Mouse (Mus musculus) gastrocnemius, postnatal 10 days (tissue): ENCODE results near the gene Gm27021. TPM values are rescaled to one million over a fixed set of nuclear protein-coding genes. Genes with fewer than 3 reads are reported as not detected.

ENCODE experiments used
- DNase-seq: peaks from one replicate; pipeline ENCODE4 v3.0.0; 2021; ENCODE audit warnings: mixed read lengths
- total RNA-seq, 2 experiments: library from RNA; stranded (reverse); gene quantifications; 2 replicates each; pipeline ENCODE4 v1.2.3; 2021

Gm27021 gene
- total RNA-seq, 2 experiments from 2014 or later = not detected

GRCm38 (mm10) chr8:120685591-120685990 lies 17.7 kb upstream of the Gm27021 start:
- no peak for DNase-seq

GRCm38 (mm10) chr8:120685097-120685496 lies 17.2 kb upstream of the Gm27021 start:
- peak; percentile 44 for DNase-seq

- DNase-seq = no peak
Measured at GRCm38 (mm10) chr8:120684082-120684481, 16.2 kb upstream of the Gm27021 start.

- peak; percentile 78 for DNase-seq
Measured at GRCm38 (mm10) chr8:120683602-120684001, 15.7 kb upstream of the Gm27021 start.

GRCm38 (mm10) chr8:120681113-120681512 lies 13.2 kb upstream of the Gm27021 start:
- no peak for DNase-seq

- peak; percentile 56 for DNase-seq
Measured at GRCm38 (mm10) chr8:120680405-120680804, 12.5 kb upstream of the Gm27021 start.

- DNase-seq = no peak
Measured at GRCm38 (mm10) chr8:120679629-120680387, 11.9 kb upstream of the Gm27021 start.

GRCm38 (mm10) chr8:120678447-120678846 lies 10.6 kb upstream of the Gm27021 start:
- peak; percentile 94 for DNase-seq

- DNase-seq = no peak
Measured at GRCm38 (mm10) chr8:120675718-120676117, 7.8 kb upstream of the Gm27021 start.

- no peak for DNase-seq
Measured at GRCm38 (mm10) chr8:120673298-120673697, 5.4 kb upstream of the Gm27021 start.

GRCm38 (mm10) chr8:120672626-120673229 lies 4.8 kb upstream of the Gm27021 start:
- DNase-seq = no peak

- DNase-seq = no peak
Measured at GRCm38 (mm10) chr8:120671775-120672174, 3.9 kb upstream of the Gm27021 start.

- DNase-seq = peak; percentile 55
Measured at GRCm38 (mm10) chr8:120668374-120668905, 561 bp upstream of the Gm27021 start, which contains the start of gene Emc8. Gene Emc8 (minus strand): TSS chr8:120668573.

- DNase-seq = no peak
Measured at GRCm38 (mm10) chr8:120666807-120667470, 940 bp downstream of the Gm27021 start.

GRCm38 (mm10) chr8:120665726-120666455 lies 2.0 kb downstream of the Gm27021 start:
- no peak for DNase-seq

GRCm38 (mm10) chr8:120664566-120664965 lies 3.3 kb downstream of the Gm27021 start:
- DNase-seq = no peak

- no peak for DNase-seq
Measured at GRCm38 (mm10) chr8:120657415-120657814, 10.5 kb downstream of the Gm27021 start.

GRCm38 (mm10) chr8:120656322-120657052 lies 11.4 kb downstream of the Gm27021 start:
- no peak for DNase-seq

GRCm38 (mm10) chr8:120647532-120647931 lies 20.3 kb downstream of the Gm27021 start, which contains the start of gene 1190005I06Rik:
Gene 1190005I06Rik (minus strand): TSS chr8:120647632.
- no peak for DNase-seq

- DNase-seq = peak; percentile 65
Measured at GRCm38 (mm10) chr8:120644663-120645062, 23.2 kb downstream of the Gm27021 start.

- DNase-seq = no peak
Measured at GRCm38 (mm10) chr8:120642031-120642662, 25.7 kb downstream of the Gm27021 start.
